ENCODE assay signal across 39 mouse cellular contexts in genomic region chr5:3695191-3695590, GRCm38 (mm10). TPM values are rescaled to one million over a fixed set of nuclear protein-coding genes. Genes with fewer than 3 reads are reported as not detected.
"Had no signal": no experiment of that assay in that cellular context is flagged by ENCODE, and none has a peak within 500 bp of the region (broad histone marks: within the 10 kb centered on the region; RNA-seq: fewer than 3 reads in every experiment).

No protein-coding gene starts in this region.

- H3K27ac ChIP-seq: gastrocnemius, adult 2 months; heart, adult 2 months; heart, embryonic 13.5 days; heart, embryonic 15.5 days; hindbrain, embryonic 10.5 days; hindbrain, embryonic 12.5 days; hindbrain, embryonic 14.5 days; intestine, embryonic 15.5 days; kidney, postnatal 0 days; limb, embryonic 10.5 days; limb, embryonic 12.5 days; liver, embryonic 13.5 days had no signal

- DNase-seq: gastrocnemius, adult 2 months; gastrocnemius, postnatal 14 days; gastrocnemius, postnatal 36 days; heart, adult 11 months; heart, adult 2 months; heart, postnatal 4 days; kidney, adult 18-20 months; kidney, adult 8-10 months; kidney, postnatal 14 days; kidney, postnatal 36 days; layer of hippocampus, adult 9-11 months; layer of hippocampus, postnatal 36 days; liver; liver, embryonic 13.5 days had no signal

- H3K4me3 ChIP-seq: gastrocnemius, adult 2 months; heart, adult 2 months; heart, embryonic 13.5 days; heart, embryonic 15.5 days; hindbrain, embryonic 10.5 days; hindbrain, embryonic 12.5 days; intestine, embryonic 15.5 days; limb, embryonic 10.5 days; limb, embryonic 12.5 days; liver, embryonic 13.5 days had no signal

- H3K36me3 ChIP-seq: intestine, embryonic 15.5 days had no signal

- H3K27me3 ChIP-seq: heart, embryonic 13.5 days; heart, embryonic 15.5 days; hindbrain, embryonic 12.5 days; intestine, embryonic 15.5 days; limb, embryonic 12.5 days; liver, embryonic 13.5 days had no signal

- H3K4me1 ChIP-seq: heart, embryonic 13.5 days; heart, embryonic 15.5 days; hindbrain, embryonic 10.5 days; hindbrain, embryonic 12.5 days; intestine, embryonic 15.5 days; limb, embryonic 10.5 days; limb, embryonic 12.5 days; liver, embryonic 13.5 days had no signal

RNA-seq across cellular contexts. Expression of gene Tmbim7, which starts 44.2 kb away (rescaled TPM):
- total RNA-seq: gastrocnemius, adult 2 months; gastrocnemius, postnatal 14 days; gastrocnemius, postnatal 36 days; heart, adult 2 months; heart, postnatal 25 days; heart, postnatal 4 days; layer of hippocampus, adult 18-20 months; layer of hippocampus, adult 8-10 months; layer of hippocampus, postnatal 14 days; layer of hippocampus, postnatal 36 days; left cerebral cortex, adult 18-20 months; left cerebral cortex, adult 8-10 months; left cerebral cortex, postnatal 14 days; left cerebral cortex, postnatal 36 days had no signal
- polyA plus RNA-seq: heart, embryonic 11.5 days; heart, embryonic 13.5 days; heart, embryonic 15.5 days; heart, postnatal 0 days; hindbrain, embryonic 10.5 days; hindbrain, embryonic 12.5 days; hindbrain, embryonic 14.5 days; hindbrain, embryonic 16.5 days; inflammation-experienced regulatory T-cells, adult 6 months; intestine, embryonic 15.5 days; intestine, postnatal 0 days; kidney, embryonic 14.5 days; kidney, postnatal 0 days; large intestine, adult 2 months; limb, embryonic 10.5 days; limb, embryonic 12.5 days; liver, embryonic 11.5 days; liver, embryonic 13.5 days had no signal
